ENCODE assay signal across 22 mouse cellular contexts in genomic region chr7:118795779-118796178, GRCm38 (mm10). TPM values are rescaled to one million over a fixed set of nuclear protein-coding genes. Genes with fewer than 3 reads are reported as not detected.
DNase-seq lines count a peak whose midpoint lies in the region; ATAC-seq and TF ChIP-seq lines count a peak whose summit lies in the region.
"Had no signal": no experiment of that assay in that cellular context is flagged by ENCODE, and none has a peak within 500 bp of the region (broad histone marks: within the 10 kb centered on the region; RNA-seq: fewer than 3 reads in every experiment).

No protein-coding gene starts in this region.

- H3K79me2 ChIP-seq in macrophage (ENCODE audit: inconsistent target) (no peaks in the 10 kb centered on the region), myocyte (ENCODE audit: control insufficient read depth, insufficient read depth) (no peaks in the 10 kb centered on the region)

- H3ac ChIP-seq in myocyte (ENCODE audit: control insufficient read depth, insufficient read length), result no peak overlapping the region

- H3K9ac ChIP-seq in midbrain, embryonic 11.5 days (ENCODE audit: low read length), result no peak overlapping the region
- H3K9ac ChIP-seq in midbrain, embryonic 13.5 days (replicated peaks), result no peak overlapping the region

- no peak for ATAC-seq in midbrain, embryonic 11.5 days (ENCODE audit: low FRiP score)
- no peak for ATAC-seq in midbrain, embryonic 13.5 days
- ATAC-seq: activated CD4-positive, CD25-positive, alpha-beta regulatory T cell, adult 4 months; CD4-positive, CD25-positive, alpha-beta regulatory T cell, adult 4 months; Patski had no signal

- H3K36me3 ChIP-seq in midbrain, embryonic 11.5 days (ENCODE audit: control insufficient read depth, insufficient read depth, low read length), result 0 out of 2 replicates have a peak, but pooled peaks cover 4% of the 10 kb centered on the region
- H3K36me3 ChIP-seq in midbrain, embryonic 13.5 days, result peaks cover 85% of the 10 kb centered on the region
- peaks cover 54% of the 10 kb centered on the region for H3K36me3 ChIP-seq in macrophage (ENCODE audit: inconsistent target)
- peaks cover 12% of the 10 kb centered on the region for H3K36me3 ChIP-seq in myocyte (ENCODE audit: control insufficient read depth, insufficient read depth)
- H3K36me3 ChIP-seq in embryonic facial prominence, embryonic 10.5 days (replicated peaks), result peaks cover 72% of the 10 kb centered on the region

- H3K4me1 ChIP-seq in midbrain, embryonic 11.5 days (ENCODE audit: control insufficient read depth, insufficient read depth, low read length), result no peaks in the 10 kb centered on the region
- 0 out of 2 replicates have a peak, but pooled peaks cover 5% of the 10 kb centered on the region for H3K4me1 ChIP-seq in midbrain, embryonic 13.5 days (replicated peaks)
- H3K4me1 ChIP-seq in embryonic facial prominence, embryonic 10.5 days, result no peaks in the 10 kb centered on the region

- intact Hi-C loops in gastrocnemius, postnatal 14 days (cut with DNase I; ENCODE audit: low total_unique reads), result no loop called here

- 93% methylated on average over 8 of the region's 8 CpGs for WGBS in midbrain, embryonic 11.5 days
- WGBS in midbrain, embryonic 13.5 days, result 93% methylated on average over 8 of the region's 8 CpGs
- WGBS in macrophage (ENCODE audit: missing documents), result 97% methylated on average over 8 of the region's 8 CpGs
- WGBS in embryonic facial prominence, embryonic 10.5 days, result 95% methylated on average over 8 of the region's 8 CpGs

- H3K4me3 ChIP-seq in midbrain, embryonic 11.5 days (ENCODE audit: low read depth, low read length), result no peak overlapping the region
- no peak overlapping the region for H3K4me3 ChIP-seq in midbrain, embryonic 13.5 days (replicated peaks)
- H3K4me3 ChIP-seq in macrophage (ENCODE audit: inconsistent target) (no peak overlapping the region), myocyte (no peak overlapping the region)
- H3K4me3 ChIP-seq in embryonic facial prominence, embryonic 10.5 days, result no peak overlapping the region

- DNase-seq in gastrocnemius, postnatal 14 days, result peak; percentile 18
- no peak for DNase-seq in gastrocnemius, postnatal 25 days
- DNase-seq in midbrain, embryonic 11.5 days (ENCODE audit: low spot score, missing footprints), result peak; percentile 35
- DNase-seq in embryonic facial prominence, embryonic 10.5 days (ENCODE audit: low spot score), result no peak
- DNase-seq in adrenal gland, adult 2 months, result no peak
- DNase-seq: adrenal gland, adult 8-10 months; adrenal gland, postnatal 10 days; adrenal gland, postnatal 14 days; adrenal gland, postnatal 25 days; adrenal gland, postnatal 36 days; B cell, adult 2 months; cerebellum, adult 11 months; cerebellum, adult 11-12 months; cerebellum, adult 18-20 months had no signal

- H3K9me3 ChIP-seq in midbrain, embryonic 11.5 days (ENCODE audit: control insufficient read depth, low read length), result no peaks in the 10 kb centered on the region
- no peaks in the 10 kb centered on the region for H3K9me3 ChIP-seq in midbrain, embryonic 13.5 days
- no peaks in the 10 kb centered on the region for H3K9me3 ChIP-seq in embryonic facial prominence, embryonic 10.5 days
- H3K9me3 ChIP-seq: G1E had no signal

- no peak for TF ChIP-seq POLR2A in myocyte (IDR thresholded peaks at IDR 0.05; ENCODE audit: insufficient read length, low read depth)

- H3K4me2 ChIP-seq in midbrain, embryonic 11.5 days, result no peak overlapping the region
- no peak overlapping the region for H3K4me2 ChIP-seq in midbrain, embryonic 13.5 days (replicated peaks)
- H3K4me2 ChIP-seq in myocyte (ENCODE audit: low read depth), result no peak overlapping the region

- H3K27ac ChIP-seq in midbrain, embryonic 11.5 days (ENCODE audit: low read depth, low read length), result no peak overlapping the region
- H3K27ac ChIP-seq in midbrain, embryonic 13.5 days, result no peak overlapping the region
- H3K27ac ChIP-seq in macrophage, result peak overlapping the region; percentile 91
- H3K27ac ChIP-seq in embryonic facial prominence, embryonic 10.5 days (replicated peaks), result no peak overlapping the region

- no peaks in the 10 kb centered on the region for H3K27me3 ChIP-seq in midbrain, embryonic 11.5 days (ENCODE audit: control insufficient read depth, insufficient read depth, low read length)
- H3K27me3 ChIP-seq in midbrain, embryonic 13.5 days, result no peaks in the 10 kb centered on the region
- no peaks in the 10 kb centered on the region for H3K27me3 ChIP-seq in myocyte (ENCODE audit: control insufficient read depth, insufficient read depth, insufficient read length)
- H3K27me3 ChIP-seq in embryonic facial prominence, embryonic 10.5 days (replicated peaks; ENCODE audit: low read depth, poor library complexity, severe bottlenecking), result no peaks in the 10 kb centered on the region
- H3K27me3 ChIP-seq: CH12.LX, Patski had no signal

TF ChIP-seq in myocyte, 11 proteins besides CTCF, POLR2A, EP300 and RAD21:
- TF ChIP-seq SRF (IDR thresholded peaks at IDR 0.05; ENCODE audit: control insufficient read depth, insufficient read length, low read depth), result no peak
- TF ChIP-seq POLR2AphosphoS2 (IDR thresholded peaks at IDR 0.05; ENCODE audit: insufficient read length, low read depth), result no peak
- peak in 2 of 3 experiments; percentile 52 to 83 for TF ChIP-seq MYOG (IDR thresholded peaks at IDR 0.05; ENCODE audit: control insufficient read depth in 1 of 3, insufficient read depth in 1 of 3, insufficient read length in 2 of 3, low read depth in 2 of 3)
- no peak for TF ChIP-seq TCF3 (IDR thresholded peaks at IDR 0.05; ENCODE audit: insufficient read length, low read depth)
- no peak for TF ChIP-seq E2F4 (IDR thresholded peaks at IDR 0.05; ENCODE audit: insufficient read depth)
- TF ChIP-seq CEBPB (IDR thresholded peaks at IDR 0.05; ENCODE audit: insufficient read depth, poor library complexity, severe bottlenecking), result no peak
- TF ChIP-seq MYOD1 (IDR thresholded peaks at IDR 0.05; ENCODE audit: control insufficient read depth in 1 of 3, insufficient read length in 2 of 3, low read depth in 2 of 3), result peak in 2 of 3 experiments; percentile 54 to 60
- no peak for TF ChIP-seq REST (IDR thresholded peaks at IDR 0.05; ENCODE audit: insufficient read depth, insufficient read length)
- TF ChIP-seq MAX (IDR thresholded peaks at IDR 0.05; ENCODE audit: low read depth), result no peak
- TF ChIP-seq USF1 (IDR thresholded peaks at IDR 0.05; ENCODE audit: low read depth), result no peak
- TF ChIP-seq TCF12 (IDR thresholded peaks at IDR 0.05; ENCODE audit: insufficient read depth, poor library complexity, severe bottlenecking), result peak; percentile 5

RNA-seq across cellular contexts. Expression of gene Vps35l, which starts 55.8 kb away (rescaled TPM):
- total RNA-seq in gastrocnemius, postnatal 14 days (2021), result 10 to 100 TPM; 21.2 to 24.2 TPM
- total RNA-seq in gastrocnemius, postnatal 25 days (2021), result 10 to 100 TPM; 16.5 to 18.7 TPM
- 74.2 and 82.8 TPM in 2 replicates for polyA plus RNA-seq in midbrain, embryonic 11.5 days (2014; fragmentation: Nextera tagmentation; extraction: Ambion mirVana)
- polyA plus RNA-seq in midbrain, embryonic 13.5 days (2015; fragmentation: Nextera tagmentation; extraction: Ambion mirVana), result 94.0 and 97.5 TPM in 2 replicates
- total RNA-seq in macrophage (2018; cell fraction: chromatin; rRNA removed), result 100 to 1,000 TPM; 109 to 369 (median 222) TPM
- total RNA-seq in macrophage (2018; cell fraction: cytosol; rRNA removed), result 100 to 1,000 TPM; 103 to 157 (median 135) TPM
- total RNA-seq in macrophage (2018; cell fraction: nucleus; rRNA removed), result 100 to 1,000 TPM in 18 of 26 experiments, 10 to 100 TPM in 8; 80.9 to 206 (median 115) TPM
- 93.8 to 123 TPM (median 106 TPM) in 3 replicates for polyA plus RNA-seq in macrophage (2018)
- 35.7 TPM for polyA plus RNA-seq in myocyte (2012; fragmentation: generic; extraction: Trizol)
- 69.1 and 70.0 TPM in 2 replicates for polyA plus RNA-seq in embryonic facial prominence, embryonic 10.5 days (2016; fragmentation: Nextera tagmentation; extraction: Ambion mirVana)
- 10 to 100 TPM; 52.2 to 85.3 TPM for total RNA-seq in adrenal gland, adult 2 months (2021)
- 25.2 and 32.6 TPM in 2 replicates for polyA plus RNA-seq in adrenal gland, adult 2 months (2012; rRNA removed)

RNA-seq across cellular contexts. Expression of gene Iqck, which starts 59.8 kb away (rescaled TPM):
- under 1 TPM; 0.20 to 0.45 TPM for total RNA-seq in gastrocnemius, postnatal 14 days (2021)
- total RNA-seq in gastrocnemius, postnatal 25 days (2021), result under 1 TPM; 0.13 to 0.16 TPM
- polyA plus RNA-seq in midbrain, embryonic 11.5 days (2014; fragmentation: Nextera tagmentation; extraction: Ambion mirVana), result 3.1 and 3.2 TPM in 2 replicates
- polyA plus RNA-seq in midbrain, embryonic 13.5 days (2015; fragmentation: Nextera tagmentation; extraction: Ambion mirVana), result 3.5 and 4.1 TPM in 2 replicates
- 10 to 100 TPM in 1 of 26 experiments, 1 to 10 TPM in 25; 1.0 to 11.0 (median 3.6) TPM for total RNA-seq in macrophage (2018; cell fraction: chromatin; rRNA removed)
- total RNA-seq in macrophage (2018; cell fraction: cytosol; rRNA removed), result 1 to 10 TPM; 1.0 to 2.3 (median 1.9) TPM
- 1 to 10 TPM in 25 of 26 experiments, under 1 TPM in 1; 0.90 to 9.9 (median 2.1) TPM for total RNA-seq in macrophage (2018; cell fraction: nucleus; rRNA removed)
- 1.2 to 2.7 TPM (median 1.6 TPM) in 3 replicates for polyA plus RNA-seq in macrophage (2018)
- polyA plus RNA-seq in myocyte (2012; fragmentation: generic; extraction: Trizol), result 0.84 TPM
- polyA plus RNA-seq in embryonic facial prominence, embryonic 10.5 days (2016; fragmentation: Nextera tagmentation; extraction: Ambion mirVana), result 2.7 and 3.1 TPM in 2 replicates
- 10 to 100 TPM; 14.7 to 44.3 TPM for total RNA-seq in adrenal gland, adult 2 months (2021)
- polyA plus RNA-seq in adrenal gland, adult 2 months (2012; rRNA removed), result 13.5 and 14.8 TPM in 2 replicates

Comparison
In these comparisons a context has a peak if more than half of its experiments do, and no peak if none do; other contexts are left out.
1. DNase-seq: peak in gastrocnemius, postnatal 14 days (single experiment) and midbrain, embryonic 11.5 days (single experiment); none in gastrocnemius, postnatal 25 days (single experiment), embryonic facial prominence, embryonic 10.5 days (single experiment) and adrenal gland, adult 2 months (single experiment).